Mouse (Mus musculus) T-helper 17 cell (primary cell): ENCODE measurements at regions not wholly inside any gene's neighbourhood (a gene's known extent, or its start where the extent isn't known, plus 50 kb on each side); places are given as distances from the start of the nearest gene placed in this dataset.

ENCODE experiments used
- in situ Hi-C, 2 experiments: fragments of 300-600 bp; cut with MboI, MseI; formaldehyde crosslinking; loops; 1 replicate in 1 of 2; 2 replicates in 1 of 2; pipeline ENCODE4 v1.15.1; 2025; ENCODE audit warnings: high pct_unique_total_duplicates in 2 of 2

- in situ Hi-C loops = loop anchor here in 1 of 2 experiments (25.0 kb wide), 1 partner anchor 983 kb away; no protein-coding TSS in a partner anchor
These were observed 59.1 kb downstream of the Klf6 start for GRCm38 (mm10) chr13:5920422-5920821.

- in situ Hi-C loops = loop anchor here in 1 of 2 experiments (10.0 kb wide), 1 partner anchor 707 kb away; no protein-coding TSS in a partner anchor
These were observed 70.2 kb downstream of the Klf6 start for GRCm38 (mm10) chr13:5931433-5931832.

GRCm38 (mm10) chr13:5937436-5937835 lies 76.2 kb downstream of the Klf6 start:
- in situ Hi-C loops = loop anchor here in 1 of 2 experiments (10.0 kb wide), 1 partner anchor 713 kb away; no protein-coding TSS in a partner anchor

GRCm38 (mm10) chr13:5937970-5938369 lies 76.7 kb downstream of the Klf6 start:
- in situ Hi-C loops = loop anchor here in 1 of 2 experiments (10.0 kb wide), 1 partner anchor 713 kb away; no protein-coding TSS in a partner anchor

DNA sequence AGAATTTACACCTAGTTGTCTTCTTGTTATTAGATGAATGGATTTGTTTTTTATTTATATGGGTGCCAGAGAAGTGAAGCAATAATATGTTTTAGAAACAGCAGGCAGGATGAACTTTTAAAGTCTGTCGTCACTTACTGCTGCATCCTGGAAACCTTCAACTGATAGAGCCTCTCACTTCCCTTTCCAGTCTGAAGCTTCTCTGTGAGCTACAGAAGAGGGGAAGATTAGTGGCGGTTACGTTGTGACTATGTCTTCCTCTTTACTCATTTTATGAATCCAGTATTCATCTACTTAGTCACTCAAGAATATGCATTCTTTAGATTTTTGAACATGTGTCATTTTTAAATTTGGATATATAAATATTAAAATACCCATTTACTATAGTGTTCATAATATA lies 78.1 kb downstream of the Klf6 start:
- in situ Hi-C loops = loop anchor here in 1 of 2 experiments (10.0 kb wide), 1 partner anchor 715 kb away; no protein-coding TSS in a partner anchor

DNA sequence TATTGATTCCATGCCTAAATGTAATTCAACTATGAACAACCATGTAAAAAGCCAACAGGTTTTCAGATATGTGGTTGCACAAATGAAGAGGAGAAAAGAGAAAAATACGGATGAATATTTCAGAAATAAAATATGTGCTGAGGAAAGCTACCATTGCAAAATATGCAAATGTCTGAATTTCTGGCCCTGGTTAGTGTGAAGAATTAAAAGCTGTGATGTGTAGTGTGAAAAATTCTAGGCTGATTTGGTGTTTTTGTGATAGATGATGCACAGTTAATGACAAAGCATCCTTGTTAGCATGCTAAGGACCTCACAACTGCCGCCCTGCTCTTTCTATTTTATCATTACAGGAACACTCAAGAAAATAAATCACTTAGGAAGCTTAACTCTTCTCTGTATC lies 91.6 kb downstream of the Klf6 start:
- in situ Hi-C loops = loop anchor here in 1 of 2 experiments (25.0 kb wide), 1 partner anchor 1841 kb away; no protein-coding TSS in a partner anchor

- in situ Hi-C loops = loop anchor here in 1 of 2 experiments (25.0 kb wide), 1 partner anchor 1843 kb away; no protein-coding TSS in a partner anchor
These were observed 93.8 kb downstream of the Klf6 start for GRCm38 (mm10) chr13:5955121-5955520.

- in situ Hi-C loops = loop anchor here in 1 of 2 experiments (25.0 kb wide), 1 partner anchor 1844 kb away; no protein-coding TSS in a partner anchor
These were observed 94.9 kb downstream of the Klf6 start for GRCm38 (mm10) chr13:5956145-5956544.

DNA sequence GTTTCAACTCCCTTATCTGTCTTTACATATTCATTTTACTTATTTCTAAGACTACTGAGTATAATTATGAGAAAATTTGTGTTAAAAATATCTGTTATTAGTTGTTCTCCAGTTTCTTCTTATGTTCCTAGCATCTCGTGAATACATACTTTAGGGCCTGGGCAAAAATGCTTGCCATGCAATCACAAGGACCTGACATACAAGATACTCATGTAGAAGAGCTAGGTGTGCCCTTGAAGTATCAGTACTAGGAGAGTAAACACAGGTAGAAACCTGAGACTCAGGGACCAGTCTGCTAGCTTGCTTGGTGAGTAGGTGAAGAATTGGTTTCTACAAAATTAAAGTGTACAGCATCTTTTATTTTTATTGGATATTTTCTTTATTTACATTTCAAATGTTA lies 101.7 kb downstream of the Klf6 start:
- in situ Hi-C loops = loop anchor here in 1 of 2 experiments (25.0 kb wide), 1 partner anchor 1851 kb away; no protein-coding TSS in a partner anchor

- in situ Hi-C loops = loop anchor here in 1 of 2 experiments (25.0 kb wide), 1 partner anchor 1852 kb away; no protein-coding TSS in a partner anchor
These were observed 103.3 kb downstream of the Klf6 start for GRCm38 (mm10) chr13:5964626-5965025.

DNA sequence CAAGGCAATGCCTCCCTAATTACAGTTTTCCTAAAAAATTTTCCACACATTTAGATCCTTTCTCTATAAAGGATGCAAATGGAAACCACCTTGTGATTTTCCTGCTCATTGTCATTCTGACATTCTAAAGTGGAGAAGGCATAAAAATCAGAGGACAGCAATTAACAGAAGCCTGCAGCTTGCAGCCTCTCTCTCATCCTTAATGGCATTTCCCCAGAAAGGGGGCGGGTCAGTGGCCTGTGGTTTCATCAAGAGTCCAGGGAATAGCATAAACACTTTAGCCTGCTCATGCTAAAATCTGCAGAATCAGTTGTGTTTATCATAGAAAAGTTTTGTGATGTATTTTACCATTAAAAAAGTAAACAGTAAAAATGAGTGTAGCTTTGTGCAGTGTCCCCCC lies 117.3 kb downstream of the Klf6 start:
- in situ Hi-C loops = no loop called here

GRCm38 (mm10) chr13:5987491-5987890 lies 126.2 kb downstream of the Klf6 start:
- in situ Hi-C loops = loop anchor here (10.0 kb wide), 2 partner anchors 93 to 583 kb away; no protein-coding TSS in a partner anchor

GRCm38 (mm10) chr13:5988407-5988806 lies 127.1 kb downstream of the Klf6 start:
- in situ Hi-C loops = loop anchor here (10.0 kb wide), 2 partner anchors 94 to 584 kb away; no protein-coding TSS in a partner anchor

DNA sequence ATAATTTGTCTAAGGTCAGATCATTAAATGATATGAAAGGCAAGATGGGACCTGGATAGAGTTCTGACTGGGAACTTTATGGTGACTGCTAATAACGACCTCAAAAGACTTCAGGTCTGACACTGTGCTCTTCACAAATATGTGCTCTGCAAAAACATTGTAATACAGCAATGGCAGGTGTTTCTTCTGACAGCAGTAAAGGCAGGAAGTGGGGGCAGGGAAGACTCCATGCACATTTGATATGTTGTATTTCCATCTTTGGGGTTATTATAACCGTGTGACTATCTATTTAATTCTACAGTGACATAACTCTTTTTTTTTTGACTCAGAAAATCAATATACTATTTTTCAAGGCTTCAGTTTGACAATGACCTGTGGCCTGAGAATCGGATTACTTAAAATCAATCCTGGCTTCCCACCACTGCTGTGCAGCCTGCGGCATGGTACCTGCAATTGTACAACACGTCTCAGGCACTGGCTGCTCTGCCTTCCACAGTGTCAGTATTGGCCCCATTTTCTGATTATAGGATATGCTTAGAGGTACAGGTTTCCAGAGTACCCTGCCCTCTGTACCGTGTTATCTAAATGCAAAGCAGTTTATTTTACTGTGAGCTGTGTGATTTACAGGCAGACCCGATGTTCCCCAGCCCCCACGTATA lies 139.4 kb downstream of the Klf6 start:
- in situ Hi-C loops = no loop called here

DNA sequence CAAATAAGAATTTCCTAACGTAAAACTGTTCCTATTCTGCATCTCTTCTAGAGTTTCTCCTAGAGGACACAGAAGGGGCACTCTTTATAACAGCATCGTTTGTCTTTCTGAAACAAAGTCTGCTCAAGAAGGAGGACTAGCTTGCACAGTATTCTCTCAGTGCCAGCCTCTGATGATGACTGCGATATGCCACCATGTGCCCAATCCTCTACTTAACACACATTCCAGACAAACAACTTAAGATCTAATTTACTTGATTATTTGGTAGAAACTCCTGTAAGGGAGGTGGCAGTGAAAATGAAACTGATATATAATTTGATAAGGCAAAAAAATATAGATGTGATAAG lies 139.9 kb downstream of the Klf6 start:
- in situ Hi-C loops = no loop called here

DNA sequence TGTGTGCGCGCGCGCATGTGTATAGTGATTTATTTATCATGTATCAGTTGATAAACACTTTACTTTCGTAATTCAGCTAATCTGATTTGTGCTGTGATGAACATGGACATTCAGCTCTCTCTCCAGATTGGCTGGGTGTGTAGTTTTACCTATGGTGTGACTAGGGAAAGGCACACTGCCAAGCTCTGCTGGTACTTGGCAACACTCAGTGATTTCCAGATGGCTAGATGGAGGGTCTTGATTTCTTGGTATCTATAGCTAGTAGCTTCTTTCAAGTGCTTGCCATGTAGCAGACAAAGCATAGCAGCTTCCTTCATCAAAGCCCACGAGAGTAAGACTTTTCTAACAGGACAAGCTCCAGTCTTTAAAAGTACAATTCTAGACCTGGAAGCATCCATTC lies 144.6 kb downstream of the Klf6 start:
- in situ Hi-C loops = no loop called here

DNA sequence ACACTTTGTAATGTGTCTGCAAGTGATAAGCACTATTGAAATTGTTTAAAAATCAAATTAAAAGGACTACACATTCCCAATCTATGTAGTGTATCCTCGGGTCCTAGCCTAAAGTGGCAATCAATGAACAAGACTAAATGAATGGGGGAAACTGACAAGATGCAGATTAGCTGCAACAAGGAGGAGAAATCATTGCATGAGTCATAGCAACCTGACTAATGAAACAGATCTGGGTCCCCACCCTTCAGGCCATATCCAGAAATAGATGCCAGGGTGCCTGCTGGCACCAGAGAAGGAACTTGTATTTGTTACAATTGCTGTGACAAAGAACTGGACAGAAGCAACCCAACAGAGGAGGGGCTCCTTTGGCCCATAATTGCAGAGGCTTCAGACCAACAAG lies 148.4 kb downstream of the Klf6 start:
- in situ Hi-C loops = no loop called here

- in situ Hi-C loops = loop anchor here in 1 of 2 experiments (5.0 kb wide), 1 partner anchor 45 kb away; no protein-coding TSS in a partner anchor
These were observed 165.9 kb downstream of the Klf6 start for GRCm38 (mm10) chr13:6027207-6027606.

GRCm38 (mm10) chr13:6028878-6029277 lies 167.6 kb downstream of the Klf6 start:
- in situ Hi-C loops = loop anchor here in 1 of 2 experiments (5.0 kb wide), 1 partner anchor 47 kb away; no protein-coding TSS in a partner anchor

- in situ Hi-C loops = loop anchor here in 1 of 2 experiments (5.0 kb wide), 1 partner anchor 47 kb away; no protein-coding TSS in a partner anchor
These were observed 168.2 kb downstream of the Klf6 start for GRCm38 (mm10) chr13:6029461-6029860.

DNA sequence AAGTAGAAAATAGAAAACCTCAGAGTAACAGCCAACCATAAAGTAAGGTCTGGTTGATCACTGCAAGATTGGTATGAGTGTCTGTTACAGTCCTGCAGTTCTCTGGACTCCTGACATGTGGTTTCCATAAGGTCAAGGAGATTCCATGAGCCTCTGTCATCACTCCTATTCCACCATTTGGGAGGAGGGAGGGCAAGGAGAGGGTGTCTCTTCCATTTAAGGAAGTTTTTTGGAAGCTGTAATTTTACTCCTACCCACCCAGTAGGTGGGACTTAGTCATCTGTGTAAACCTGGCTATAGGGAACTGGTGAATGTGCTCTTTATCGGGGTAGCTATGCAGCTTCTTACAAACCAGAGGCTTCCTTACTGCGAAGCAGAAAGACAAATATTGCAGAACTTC lies 168.8 kb downstream of the Klf6 start:
- in situ Hi-C loops = loop anchor here in 1 of 2 experiments (5.0 kb wide), 1 partner anchor 52 kb away; no protein-coding TSS in a partner anchor

GRCm38 (mm10) chr13:6040132-6040531 lies 178.8 kb downstream of the Klf6 start:
- in situ Hi-C loops = loop anchor here in 1 of 2 experiments (5.0 kb wide), 1 partner anchor 607 kb away; the partner anchor contains the start of gene Pfkp
